ENCODE assay signal across 8 mouse cellular contexts in the genomic region with DNA sequence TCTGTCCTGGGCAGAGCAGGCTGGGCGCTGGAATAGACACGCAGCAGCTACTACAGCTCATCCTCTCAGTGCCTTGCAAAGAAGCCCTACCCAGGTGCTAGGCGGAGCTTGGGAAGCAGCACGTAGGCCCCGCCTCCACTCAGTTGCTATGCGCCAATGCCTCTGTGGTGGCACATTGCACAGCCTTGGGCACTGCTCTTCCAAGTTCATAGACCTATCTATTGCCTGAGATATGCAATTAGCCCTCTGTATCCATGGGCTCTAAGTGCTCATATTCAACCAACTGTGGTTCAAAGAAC.
DNase-seq lines count a peak whose midpoint lies in the region; ATAC-seq and TF ChIP-seq lines count a peak whose summit lies in the region.

No protein-coding gene starts in this region.

- intact Hi-C loops in heart, postnatal 10 days (cut with DNase I): no loop called here

- no peaks in the 10 kb centered on the region for H3K36me3 ChIP-seq in heart, embryonic 15.5 days
- no peaks in the 10 kb centered on the region for H3K36me3 ChIP-seq in E14TG2a.4 (ENCODE audit: insufficient read depth, low read length)
- no peaks in the 10 kb centered on the region for H3K36me3 ChIP-seq in limb, embryonic 12.5 days
- no peaks in the 10 kb centered on the region for H3K36me3 ChIP-seq in stomach, embryonic 16.5 days (ENCODE audit: control insufficient read depth, insufficient read depth, low read length)

- no peaks in the 10 kb centered on the region for H3K9me3 ChIP-seq in heart, embryonic 15.5 days (replicated peaks)
- no peaks in the 10 kb centered on the region for H3K9me3 ChIP-seq in E14TG2a.4 (ENCODE audit: low read length)
- no peaks in the 10 kb centered on the region for H3K9me3 ChIP-seq in limb, embryonic 12.5 days
- H3K9me3 ChIP-seq in stomach, embryonic 16.5 days (replicated peaks; ENCODE audit: control insufficient read depth, low read length): no peaks in the 10 kb centered on the region

- DNase-seq in heart, postnatal 10 days: no peak
- peak; percentile 46 for DNase-seq in c-Kit-positive CD71-positive TER-119-negative erythroid progenitor cells, embryonic 14.5 days (ENCODE audit: low read depth)
- DNase-seq in spleen, adult 12 weeks (ENCODE audit: low spot score): no peak
- DNase-seq in right cerebral cortex, postnatal 36 days (ENCODE audit: low spot score in 2 of 2): no peak

- no peak for TF ChIP-seq CTCF in E14TG2a.4 (conservative IDR thresholded peaks at IDR 0.05; ENCODE audit: low read length)

- WGBS in heart, embryonic 15.5 days: 34% methylated on average over 6 of the region's 6 CpGs
- WGBS in limb, embryonic 12.5 days: 43% methylated on average over 6 of the region's 6 CpGs
- 43% methylated on average over 6 of the region's 6 CpGs for whole genome bisulfite sequencing in stomach, embryonic 16.5 days

- H3K27me3 ChIP-seq in heart, embryonic 15.5 days: no peaks in the 10 kb centered on the region
- peaks cover 3% of the 10 kb centered on the region; the same call in 1 of the 2 replicates for H3K27me3 ChIP-seq in E14TG2a.4 (ENCODE audit: insufficient read depth, low read length)
- H3K27me3 ChIP-seq in limb, embryonic 12.5 days: no peaks in the 10 kb centered on the region
- no peaks in the 10 kb centered on the region for H3K27me3 ChIP-seq in stomach, embryonic 16.5 days (ENCODE audit: control insufficient read depth, insufficient read depth, low read length)

- no peak overlapping the region for H3K9ac ChIP-seq in heart, embryonic 15.5 days
- no peak overlapping the region for H3K9ac ChIP-seq in limb, embryonic 12.5 days (replicated peaks)
- H3K9ac ChIP-seq in stomach, embryonic 16.5 days (ENCODE audit: low read length): no peak overlapping the region

- H3K4me1 ChIP-seq in heart, embryonic 15.5 days (replicated peaks): peaks cover 27% of the 10 kb centered on the region
- H3K4me1 ChIP-seq in E14TG2a.4 (replicated peaks; ENCODE audit: low read depth, low read length): peaks cover 77% of the 10 kb centered on the region
- H3K4me1 ChIP-seq in limb, embryonic 12.5 days (replicated peaks): peaks cover 58% of the 10 kb centered on the region
- H3K4me1 ChIP-seq in stomach, embryonic 16.5 days (ENCODE audit: control insufficient read depth, insufficient read depth, low read length): peaks cover 23% of the 10 kb centered on the region

- no peak overlapping the region for H3K27ac ChIP-seq in heart, embryonic 15.5 days
- peak overlapping the region; percentile 88 for H3K27ac ChIP-seq in limb, embryonic 12.5 days
- peak overlapping the region; percentile 97 for H3K27ac ChIP-seq in stomach, embryonic 16.5 days (ENCODE audit: low read length)

- H3K4me2 ChIP-seq in heart, embryonic 15.5 days: peak overlapping the region; percentile 20; the same call in 1 of the 2 replicates
- 0 out of 2 replicates have a peak overlapping the region, but pooled peaks have one; percentile 5 for H3K4me2 ChIP-seq in limb, embryonic 12.5 days
- H3K4me2 ChIP-seq in stomach, embryonic 16.5 days (ENCODE audit: low read depth, low read length): peak overlapping the region; percentile 42

- H3K4me3 ChIP-seq in heart, embryonic 15.5 days: no peak overlapping the region
- peak overlapping the region; percentile 69 for H3K4me3 ChIP-seq in E14TG2a.4 (replicated peaks; ENCODE audit: low read length)
- H3K4me3 ChIP-seq in limb, embryonic 12.5 days (replicated peaks): no peak overlapping the region
- no peak overlapping the region for H3K4me3 ChIP-seq in stomach, embryonic 16.5 days (replicated peaks; ENCODE audit: low read length)

- ATAC-seq in heart, embryonic 15.5 days (replicated peaks; ENCODE audit: insufficient number of reproducible peaks, insufficient read depth, low FRiP score, low read depth): no peak
- no peak for ATAC-seq in limb, embryonic 12.5 days (ENCODE audit: insufficient number of reproducible peaks, insufficient read depth, low FRiP score, low TSS enrichment, low read depth)
- peak; percentile 64 for ATAC-seq in stomach, embryonic 16.5 days (ENCODE audit: insufficient read depth, low FRiP score)
